Mouse (Mus musculus) gastrocnemius, adult 2 months (tissue): ENCODE data around the gene Tpsb2. TPM values are rescaled to one million over a fixed set of nuclear protein-coding genes. Genes with fewer than 3 reads are reported as not detected.

ENCODE experiments used
- DNase-seq: peaks from one replicate; pipeline ENCODE4 v3.0.0; 2022
- H3K27ac ChIP-seq: fragments of 200-600 bp; 2 replicates; pipeline ENCODE4 v1.8.1; 2022; ENCODE audit warnings: mild to moderate bottlenecking
- H3K4me3 ChIP-seq: fragments of 200-600 bp; 2 replicates; pipeline ENCODE4 v1.8.1; 2022; ENCODE audit warnings: mild to moderate bottlenecking, moderate library complexity
- CTCF ChIP-seq: fragments of 200-600 bp; IDR thresholded peaks from 2 replicates; pipeline ENCODE4 v1.8.1; 2022; ENCODE audit warnings: antibody characterized with exemption, mild to moderate bottlenecking, moderate library complexity
- intact Hi-C: fragments of 180-260 bp; cut with DNase I; formaldehyde crosslinking; loops from one replicate; pipeline ENCODE4 v1.15.1; 2025
- total RNA-seq, 2 experiments: library from RNA; stranded (reverse); gene quantifications; 2 replicates each; pipeline ENCODE4 v1.2.3; 2021

Gene Tpsb2
- total RNA-seq, 2 experiments from 2014 or later, result 1.9 to 4.7 TPM

- DNase-seq, result no peak
- H3K4me3 ChIP-seq, result no peak overlapping the region
- intact Hi-C loops, result no loop called here
- no peak overlapping the region for H3K27ac ChIP-seq
- TF ChIP-seq CTCF, result no peak
Measured at GRCm38 (mm10) chr17:25410180-25410579, 44.1 kb downstream of the Tpsb2 start.

GRCm38 (mm10) chr17:25410786-25411185 is 44.7 kb downstream of the Tpsb2 start:
- no peak overlapping the region for H3K27ac ChIP-seq
- intact Hi-C loops, result no loop called here
- H3K4me3 ChIP-seq, result no peak overlapping the region
- DNase-seq, result no peak
- TF ChIP-seq CTCF, result no peak

DNA sequence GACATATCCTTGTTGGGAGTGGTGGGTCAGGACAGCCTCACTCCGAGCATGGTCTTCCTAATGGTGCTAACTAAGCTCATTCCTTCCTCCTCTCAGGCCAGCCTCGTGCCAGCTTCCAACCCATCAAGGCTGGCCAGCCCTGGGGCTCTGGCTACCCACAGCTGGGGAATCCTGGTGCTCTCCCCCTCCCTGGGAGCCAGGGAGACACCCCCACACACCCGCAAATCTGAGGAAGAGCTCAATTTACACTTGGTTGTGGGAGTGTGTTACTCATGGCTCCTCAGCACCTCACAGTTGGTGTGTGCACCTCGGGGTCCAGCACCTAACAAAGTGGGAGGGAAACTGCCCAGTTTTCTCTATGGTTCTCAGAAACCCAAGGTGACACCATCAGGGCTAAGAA is 45.1 kb downstream of the Tpsb2 start:
- no peak for DNase-seq
- TF ChIP-seq CTCF, result no peak
- Histone ChIP-seq H3K4me3 (no peak overlapping the region), H3K27ac (no peak overlapping the region)
- intact Hi-C loops, result no loop called here

GRCm38 (mm10) chr17:25414209-25414608 is 48.1 kb downstream of the Tpsb2 start:
- no peak for DNase-seq
- no peak for TF ChIP-seq CTCF
- no peak overlapping the region for H3K27ac ChIP-seq
- intact Hi-C loops, result no loop called here
- H3K4me3 ChIP-seq, result no peak overlapping the region

- Histone ChIP-seq H3K4me3 (no peak overlapping the region), H3K27ac (no peak overlapping the region)
- no peak for TF ChIP-seq CTCF
- intact Hi-C loops, result no loop called here
- no peak for DNase-seq
Measured at GRCm38 (mm10) chr17:25414917-25415316, 48.8 kb downstream of the Tpsb2 start.

DNA sequence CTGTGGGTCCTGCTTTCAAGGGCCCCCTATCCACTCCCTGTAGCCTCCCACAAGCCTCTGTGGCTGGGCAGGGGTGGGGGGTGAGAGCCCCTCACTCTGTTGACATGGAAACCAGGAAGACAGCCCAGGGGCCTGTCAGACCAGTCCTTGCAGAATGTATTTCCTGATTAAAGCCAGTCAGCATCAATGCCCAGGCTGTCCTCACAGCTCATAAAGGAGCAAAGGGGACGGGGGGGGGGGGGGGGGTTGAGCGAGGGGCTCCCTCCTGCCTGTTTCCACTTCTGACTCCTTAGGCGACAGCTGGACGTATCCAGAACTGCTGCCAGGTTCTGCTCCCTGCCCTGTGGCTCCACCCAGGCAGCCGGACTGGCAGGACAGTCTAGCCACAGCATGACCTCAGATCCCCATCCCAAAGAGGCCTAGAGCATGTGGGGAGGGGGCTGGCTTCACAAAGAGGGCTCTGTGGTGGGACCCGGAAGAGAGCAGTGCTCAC is 49.4 kb downstream of the Tpsb2 start:
- Histone ChIP-seq H3K4me3 (no peak overlapping the region), H3K27ac (no peak overlapping the region)
- DNase-seq, result no peak
- intact Hi-C loops, result no loop called here
- TF ChIP-seq CTCF, result no peak

- H3K4me3 ChIP-seq, result no peak overlapping the region
- no peak for DNase-seq
- H3K27ac ChIP-seq, result peak overlapping the region; percentile 3; the same call in 1 of the 2 replicates
- no peak for TF ChIP-seq CTCF
- intact Hi-C loops, result no loop called here
Measured at GRCm38 (mm10) chr17:25416219-25416618, 50.1 kb downstream of the Tpsb2 start.

DNA sequence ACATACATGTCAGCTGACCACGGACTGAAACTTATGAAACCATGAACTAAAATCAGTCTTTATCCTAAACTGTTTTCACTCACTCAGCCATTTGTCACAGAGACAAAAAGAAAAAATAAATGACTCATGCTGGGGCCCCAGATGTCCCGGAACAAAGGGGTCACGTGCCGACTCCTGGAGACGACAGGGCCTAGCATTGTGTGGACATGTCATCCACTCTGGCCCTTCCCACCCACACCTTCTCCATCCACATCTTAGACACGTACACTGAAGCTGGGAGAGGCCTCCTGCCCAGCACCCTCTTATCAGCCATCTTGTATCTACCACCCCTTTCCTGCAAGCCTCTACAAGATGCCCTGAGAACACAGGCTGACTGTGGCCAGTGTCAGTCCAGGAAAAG is 51.9 kb downstream of the Tpsb2 start:
- H3K27ac ChIP-seq, result no peak overlapping the region
- DNase-seq, result no peak
- no peak overlapping the region for H3K4me3 ChIP-seq
- intact Hi-C loops, result no loop called here
- TF ChIP-seq CTCF, result no peak

Other genes with a start within 250 kb of the Tpsb2 start
- 1 to 10 TPM; 2.2 to 6.1 TPM for gene Ptx4, start 245.5 kb upstream of the Tpsb2 start, total RNA-seq
- 10 to 100 TPM; 16.2 to 19.2 TPM for gene Clcn7, start 232.9 kb upstream of the Tpsb2 start, total RNA-seq
- not detected for gene Ccdc154, start 203.8 kb upstream of the Tpsb2 start, total RNA-seq
- not detected for gene Gm38655, start 190.8 kb upstream of the Tpsb2 start, total RNA-seq
- gene BC003965, start 181.8 kb upstream of the Tpsb2 start, total RNA-seq, result 10 to 100 TPM; 11.4 to 18.3 TPM
- gene Unkl, start 177.9 kb upstream of the Tpsb2 start, total RNA-seq, result 1 to 10 TPM; 5.5 to 5.7 TPM
- gene Gnptg, start 126.2 kb upstream of the Tpsb2 start, total RNA-seq, result 10 to 100 TPM; 14.9 to 16.5 TPM
- gene Tsr3, start 126.1 kb upstream of the Tpsb2 start, total RNA-seq, result 10 to 100 TPM; 16.3 to 17.5 TPM
- gene Baiap3, start 109.9 kb upstream of the Tpsb2 start, total RNA-seq, result under 1 TPM in 1 of 2 experiments, not detected in 1; 0.08 TPM
- 10 to 100 TPM; 59.4 to 68.5 TPM for gene Ube2i, start 91.7 kb upstream of the Tpsb2 start, total RNA-seq
- under 1 TPM; 0.20 to 0.70 TPM for gene Prss34, start 67.9 kb upstream of the Tpsb2 start, total RNA-seq
- gene Prss28, start 57.7 kb upstream of the Tpsb2 start, total RNA-seq, result not detected
- not detected for gene Prss29, start 47.7 kb upstream of the Tpsb2 start, total RNA-seq
- 1 to 10 TPM; 1.0 to 2.2 TPM for gene Tpsab1, start 20.7 kb upstream of the Tpsb2 start, total RNA-seq
- gene Tpsg1, start 3.0 kb downstream of the Tpsb2 start, total RNA-seq, result under 1 TPM in 1 of 2 experiments, not detected in 1; 0.48 TPM
- gene Cacna1h, start 67.5 kb downstream of the Tpsb2 start, total RNA-seq, result 1 to 10 TPM in 1 of 2 experiments, under 1 TPM in 1; 0.94 to 1.7 TPM
- gene Tekt4, start 88.3 kb downstream of the Tpsb2 start, total RNA-seq, result not detected
- not detected for gene Sstr5, start 131.0 kb downstream of the Tpsb2 start, total RNA-seq
- gene Sox8, start 204.4 kb downstream of the Tpsb2 start, total RNA-seq, result 1 to 10 TPM in 1 of 2 experiments, under 1 TPM in 1; 0.92 to 1.1 TPM
- gene Lmf1, start 212.8 kb downstream of the Tpsb2 start, total RNA-seq, result 10 to 100 TPM in 1 of 2 experiments, 1 to 10 TPM in 1; 9.7 to 14.9 TPM